Mouse (Mus musculus): ENCODE data around the gene Tsr3. TPM values are rescaled to one million over a fixed set of nuclear protein-coding genes. Genes with fewer than 3 reads are reported as not detected.

Tsr3 gene
- 29.1 and 29.9 TPM in 2 replicates for total RNA-seq (2017)

DNA sequence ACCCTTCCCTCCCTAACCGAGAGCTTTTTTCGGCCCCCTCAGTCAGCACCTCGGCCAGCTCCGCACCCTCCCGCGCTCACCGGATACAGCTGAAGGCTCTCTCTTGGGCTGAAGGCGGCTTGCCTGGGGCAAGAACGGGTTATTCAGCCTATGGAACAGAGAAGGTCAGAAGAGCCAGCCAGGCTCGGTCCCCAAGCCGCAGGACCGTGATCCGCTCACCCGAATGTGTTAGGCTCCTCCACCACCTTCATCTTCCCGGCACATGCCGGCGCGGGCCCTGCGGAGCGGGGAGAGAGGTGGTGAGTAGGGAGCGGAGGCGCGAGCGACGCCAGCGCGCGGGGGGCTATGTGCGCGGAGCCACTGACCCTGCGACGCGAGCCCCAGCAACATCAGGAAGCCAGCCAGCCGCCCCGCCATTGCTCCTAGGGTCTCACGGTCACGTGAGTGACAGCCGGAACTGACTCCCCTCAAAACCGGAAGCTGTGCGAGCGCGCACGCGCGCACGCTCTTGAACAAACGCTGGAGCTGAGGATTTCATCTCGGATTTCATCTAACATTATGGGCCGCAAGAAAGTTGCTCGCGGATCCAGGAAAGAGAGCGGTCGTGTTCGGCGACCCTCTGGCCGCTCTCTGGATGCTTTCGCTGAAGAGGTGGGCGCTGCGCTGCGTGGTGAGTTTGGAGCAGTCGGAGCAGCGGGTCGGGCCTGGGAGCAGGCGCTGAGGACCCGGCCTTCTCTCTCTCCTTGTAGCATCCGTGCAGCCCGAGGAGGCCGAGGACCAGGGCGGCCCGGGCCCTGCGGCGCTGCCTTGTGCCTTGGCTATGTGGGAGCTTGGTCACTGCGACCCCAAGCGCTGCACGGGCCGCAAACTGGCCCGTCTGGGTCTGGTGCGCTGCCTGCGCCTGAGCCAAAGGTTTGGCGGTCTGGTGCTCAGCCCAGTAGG is at the start of gene Tsr3, which contains the start of gene Gnptg:
Gene Tsr3 (plus strand): TSS at position 476 of the 942 bp plus-strand sequence.
Gene Gnptg (minus strand): TSS at position 430 of the 942 bp plus-strand sequence.
- peak; percentile 55 to 85 for ATAC-seq (replicated peaks in 1 of 2; ENCODE audit: insufficient read depth in 1 of 2, low FRiP score in 2 of 2, low TSS enrichment in 1 of 2, low read depth in 1 of 2, poor library complexity in 2 of 2, severe bottlenecking in 2 of 2)

DNA sequence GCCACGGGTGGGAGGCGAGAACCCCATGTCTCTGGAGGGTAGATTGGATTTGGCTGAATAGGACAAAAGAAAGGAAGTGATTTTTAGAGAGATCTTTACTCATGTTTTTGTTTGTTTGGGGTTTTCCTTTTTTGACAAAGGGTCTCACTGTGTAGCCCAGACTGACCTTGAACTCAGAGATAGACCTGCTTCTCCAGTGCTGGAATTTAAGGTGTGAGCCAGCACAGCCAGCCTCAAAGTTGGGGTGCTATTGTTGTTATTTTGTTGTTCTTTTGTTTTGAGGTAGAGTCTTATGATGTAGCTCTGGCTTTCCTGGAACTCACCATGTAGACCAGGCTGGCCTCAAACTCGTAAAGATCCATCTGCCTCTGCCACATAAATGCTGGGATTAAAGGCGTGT is 37.6 kb upstream of the Tsr3 start:
- no peak for ATAC-seq (replicated peaks in 1 of 2; ENCODE audit: insufficient read depth in 1 of 2, low FRiP score in 2 of 2, low TSS enrichment in 1 of 2, low read depth in 1 of 2, poor library complexity in 2 of 2, severe bottlenecking in 2 of 2)

DNA sequence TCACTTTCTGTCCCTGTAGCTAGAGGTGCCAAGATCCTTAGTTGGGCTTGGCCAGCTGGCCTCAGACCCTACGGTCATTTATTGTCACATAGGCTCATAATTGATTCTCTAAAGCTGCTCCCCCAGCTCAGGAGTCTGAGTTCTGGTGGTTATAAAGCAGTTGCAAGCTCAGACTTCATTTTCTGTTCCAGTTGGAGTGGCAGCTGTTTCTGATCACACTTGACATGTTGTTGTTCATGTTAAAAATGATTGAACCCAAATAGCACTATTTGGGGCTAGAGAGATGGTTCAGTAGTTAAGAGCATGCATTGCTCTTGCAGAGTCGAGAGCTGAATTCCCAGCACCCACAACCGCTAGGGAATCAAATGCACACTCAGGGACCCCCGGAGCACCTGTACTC is 30.0 kb upstream of the Tsr3 start:
- ATAC-seq (replicated peaks in 1 of 2; ENCODE audit: insufficient read depth in 1 of 2, low FRiP score in 2 of 2, low TSS enrichment in 1 of 2, low read depth in 1 of 2, poor library complexity in 2 of 2, severe bottlenecking in 2 of 2): no peak

DNA sequence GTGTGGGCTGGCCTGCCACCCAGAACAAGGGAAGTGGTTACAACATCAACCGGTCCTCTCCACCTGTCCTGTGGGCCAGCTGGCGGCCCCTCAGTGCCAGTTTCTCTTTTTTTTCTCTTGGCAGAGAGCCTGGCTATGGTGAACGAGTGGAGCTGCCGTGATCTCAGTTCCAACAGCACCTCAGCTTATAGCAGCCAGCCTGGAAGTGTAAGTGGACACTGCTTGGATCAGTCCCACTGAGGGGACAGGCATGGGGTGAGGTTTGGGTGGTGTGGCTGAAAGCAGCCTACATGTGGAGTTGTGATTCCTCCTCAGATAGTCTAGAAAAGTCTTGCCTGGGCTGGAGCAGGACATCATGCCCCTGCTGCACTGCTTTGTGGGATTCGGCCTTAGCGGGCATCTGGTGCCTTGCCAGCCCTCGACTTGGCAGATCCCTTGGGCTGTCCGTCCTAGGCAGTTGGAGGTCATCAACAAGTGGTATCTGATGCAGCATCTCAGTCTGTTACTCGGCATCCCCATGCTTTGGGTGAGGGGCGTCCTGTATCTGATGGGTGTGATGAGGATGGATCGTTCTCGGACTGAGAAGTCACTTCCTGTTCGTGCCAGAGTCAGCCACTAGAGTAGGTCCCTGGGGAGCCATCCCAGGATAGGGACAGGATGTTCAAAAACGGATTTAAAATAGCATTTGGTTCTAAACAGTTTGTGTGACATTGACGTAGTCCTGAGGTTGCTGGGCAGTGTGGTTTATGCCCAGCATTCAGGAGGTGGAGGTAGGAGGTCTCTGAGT is 29.1 kb upstream of the Tsr3 start:
- ATAC-seq (replicated peaks in 1 of 2; ENCODE audit: insufficient read depth in 1 of 2, low FRiP score in 2 of 2, low TSS enrichment in 1 of 2, low read depth in 1 of 2, poor library complexity in 2 of 2, severe bottlenecking in 2 of 2): peak; percentile 76 to 78

DNA sequence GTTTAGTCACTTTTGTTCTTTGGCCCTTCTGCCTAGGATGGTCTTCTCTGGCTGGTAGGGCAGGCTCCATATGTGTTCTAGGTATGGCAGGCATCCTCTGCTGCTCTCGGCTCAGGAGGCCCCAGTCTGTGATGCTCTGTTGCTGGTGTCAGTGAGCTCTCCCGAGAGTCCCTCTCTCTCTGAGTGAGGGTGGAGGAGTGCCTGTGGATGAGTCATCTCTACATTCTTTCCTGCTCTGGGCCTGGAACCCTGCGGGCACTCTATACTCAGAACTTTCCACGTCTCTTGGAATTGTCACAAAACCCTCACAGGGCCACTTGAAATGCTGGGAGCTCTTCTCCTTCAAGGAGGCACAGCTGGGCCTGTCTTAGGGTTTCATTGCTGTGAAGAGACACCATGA is 28.3 kb upstream of the Tsr3 start:
- ATAC-seq (replicated peaks in 1 of 2; ENCODE audit: insufficient read depth in 1 of 2, low FRiP score in 2 of 2, low TSS enrichment in 1 of 2, low read depth in 1 of 2, poor library complexity in 2 of 2, severe bottlenecking in 2 of 2): no peak

DNA sequence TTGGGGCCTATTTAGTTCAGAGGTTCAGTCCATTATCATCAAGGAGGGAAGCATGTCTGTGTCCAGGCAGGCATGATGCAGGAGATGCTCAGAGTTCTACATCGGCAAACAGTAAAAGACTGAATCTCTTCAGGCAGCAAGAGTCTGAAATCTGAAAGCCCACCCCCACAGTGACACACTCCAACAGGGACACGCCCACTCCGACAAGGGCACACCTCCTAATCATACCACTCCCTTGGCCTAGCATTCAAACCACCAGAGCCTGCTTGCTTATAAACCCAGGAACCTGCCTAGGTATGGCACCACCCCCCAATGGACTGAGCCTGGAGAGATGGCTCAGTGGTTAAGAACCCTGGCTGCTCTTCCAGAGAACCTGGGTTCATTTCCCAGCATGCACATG is 24.5 kb upstream of the Tsr3 start:
- ATAC-seq (replicated peaks in 1 of 2; ENCODE audit: insufficient read depth in 1 of 2, low FRiP score in 2 of 2, low TSS enrichment in 1 of 2, low read depth in 1 of 2, poor library complexity in 2 of 2, severe bottlenecking in 2 of 2): no peak

DNA sequence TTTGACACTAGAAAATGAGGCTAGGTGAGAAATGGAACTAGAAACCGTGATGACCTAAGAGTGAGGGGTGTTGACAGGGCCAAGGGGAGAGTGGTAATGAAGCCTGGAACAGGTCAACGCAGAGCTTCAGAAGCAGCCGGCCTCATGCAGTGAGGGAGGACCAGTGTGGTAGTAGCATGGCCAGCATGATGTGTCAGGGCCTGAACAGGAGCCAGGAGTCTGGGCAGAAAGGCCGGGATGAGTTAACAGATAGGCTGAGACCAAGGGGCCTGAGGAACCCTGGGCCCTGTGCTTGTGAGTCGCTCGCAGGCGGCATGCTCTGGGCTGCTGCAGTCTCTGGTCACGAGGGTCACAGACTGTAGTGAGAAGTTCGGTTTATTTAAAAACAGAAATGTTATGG is 21.0 kb upstream of the Tsr3 start:
- no peak for ATAC-seq (replicated peaks in 1 of 2; ENCODE audit: insufficient read depth in 1 of 2, low FRiP score in 2 of 2, low TSS enrichment in 1 of 2, low read depth in 1 of 2, poor library complexity in 2 of 2, severe bottlenecking in 2 of 2)

DNA sequence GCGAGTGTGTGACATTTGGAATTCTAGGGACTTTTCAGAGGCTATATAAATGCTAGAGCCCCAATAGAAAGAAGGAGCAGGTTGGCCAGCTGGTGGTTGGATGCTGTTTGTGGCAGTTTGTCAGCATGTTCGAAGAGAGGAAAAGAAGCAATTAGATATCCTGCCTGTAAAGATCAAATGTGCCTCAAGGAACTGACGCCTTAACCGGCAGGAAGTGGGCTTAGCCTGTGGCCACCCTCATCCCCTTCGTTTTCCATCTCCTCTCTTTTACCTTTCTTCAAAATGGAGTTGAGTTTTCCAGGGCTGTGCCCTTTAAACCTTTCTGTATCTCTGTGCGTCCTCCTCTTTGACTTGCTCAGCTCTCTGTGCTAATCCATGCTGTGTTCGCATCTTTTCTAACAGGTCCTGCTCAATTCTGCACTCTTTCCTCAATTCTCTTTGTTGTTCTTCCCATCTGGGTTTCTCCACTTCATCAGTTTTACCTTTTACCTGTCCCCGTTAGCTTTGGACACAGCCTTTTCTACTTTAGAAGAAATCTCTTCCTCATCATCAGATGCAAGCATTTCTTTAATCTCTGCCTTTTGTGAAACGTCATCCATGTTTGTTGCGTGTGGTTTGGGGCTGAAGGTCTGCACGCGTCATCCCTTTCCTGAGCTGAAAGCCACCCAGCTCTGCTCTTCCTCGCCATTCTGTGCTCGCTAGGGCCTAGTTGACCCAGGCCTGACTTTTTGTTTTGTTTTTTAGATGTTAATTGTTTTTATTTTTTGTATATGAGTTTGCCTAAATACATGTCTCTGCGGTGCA is 20.3 kb upstream of the Tsr3 start:
- no peak for ATAC-seq (replicated peaks in 1 of 2; ENCODE audit: insufficient read depth in 1 of 2, low FRiP score in 2 of 2, low TSS enrichment in 1 of 2, low read depth in 1 of 2, poor library complexity in 2 of 2, severe bottlenecking in 2 of 2)

DNA sequence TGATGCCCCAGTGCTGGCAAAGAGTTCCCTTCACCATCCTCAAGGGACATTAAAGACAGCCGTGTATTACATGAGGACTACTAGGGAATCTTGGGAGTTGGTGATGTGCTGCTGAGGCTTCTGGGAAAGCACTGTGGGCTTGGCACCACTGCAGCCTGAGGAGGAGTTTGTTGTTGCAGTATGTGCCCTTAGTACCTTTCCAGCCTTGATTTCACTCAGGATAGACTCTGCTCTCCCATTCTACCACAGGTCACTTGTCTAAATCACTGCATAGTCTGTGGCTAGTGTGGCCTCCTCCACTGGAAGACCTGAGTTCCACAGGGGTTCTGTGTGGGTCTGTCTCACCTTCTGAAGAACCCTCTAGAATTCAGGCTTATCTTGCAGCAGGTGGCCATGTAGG is 19.2 kb upstream of the Tsr3 start:
- no peak for ATAC-seq (replicated peaks in 1 of 2; ENCODE audit: insufficient read depth in 1 of 2, low FRiP score in 2 of 2, low TSS enrichment in 1 of 2, low read depth in 1 of 2, poor library complexity in 2 of 2, severe bottlenecking in 2 of 2)

DNA sequence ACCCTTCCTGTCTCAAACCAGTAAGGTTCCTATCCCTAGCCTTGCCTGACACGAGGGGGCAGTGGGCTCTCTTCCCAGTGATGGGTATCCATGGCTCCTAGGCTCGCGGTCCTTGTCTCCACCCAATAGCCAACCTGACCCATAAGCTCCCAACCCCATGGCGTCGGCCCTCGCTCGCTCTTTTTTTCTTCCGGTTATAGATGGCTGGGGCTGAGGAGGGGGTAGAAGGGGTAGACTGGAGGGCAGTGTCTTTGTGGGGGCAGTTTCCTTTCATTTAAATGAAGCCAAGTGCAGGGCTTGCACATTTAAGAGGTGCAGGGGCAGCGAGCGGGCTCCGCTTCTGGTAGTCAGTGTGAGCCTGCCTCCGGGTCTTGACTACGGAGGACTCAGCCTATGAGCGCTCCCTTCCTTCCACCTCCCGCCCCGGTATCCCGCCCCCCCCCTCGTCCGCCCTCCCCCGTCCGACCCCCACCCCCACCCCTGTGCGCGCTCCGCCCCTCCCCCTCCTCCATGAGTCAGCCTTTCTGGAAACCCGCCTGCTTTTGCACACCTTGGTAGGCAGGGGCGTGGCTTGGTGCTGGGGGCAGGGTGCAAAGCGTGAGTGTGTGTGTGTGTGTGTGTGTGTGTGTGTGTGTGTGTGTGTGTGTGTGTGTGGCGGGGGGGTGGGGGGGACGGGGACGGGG is 18.0 kb upstream of the Tsr3 start:
- peak; percentile 8 to 41; a peak in 2 of 4 replicates for ATAC-seq (replicated peaks in 1 of 2; ENCODE audit: insufficient read depth in 1 of 2, low FRiP score in 2 of 2, low TSS enrichment in 1 of 2, low read depth in 1 of 2, poor library complexity in 2 of 2, severe bottlenecking in 2 of 2)

DNA sequence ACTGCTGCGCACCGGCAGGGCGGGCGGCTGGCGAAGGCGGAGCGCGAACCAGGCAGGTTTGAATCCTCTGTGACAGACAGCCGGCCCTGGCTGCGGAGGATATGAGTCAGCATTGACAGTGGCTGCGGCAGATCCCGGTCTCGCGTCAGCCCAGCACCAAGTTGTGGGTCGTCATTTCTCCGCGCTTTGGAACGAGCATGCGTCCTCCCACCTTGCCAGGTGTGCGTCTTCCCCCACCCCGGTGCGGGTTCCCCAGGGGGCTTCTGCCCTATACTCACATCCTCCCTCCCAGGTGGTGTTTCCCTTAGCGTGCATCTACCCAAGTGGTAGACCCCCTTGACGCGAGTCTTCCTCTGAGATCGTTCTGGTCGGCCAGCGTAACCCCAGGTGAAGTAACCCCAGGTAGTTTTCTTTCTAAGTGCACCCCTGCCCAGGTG is 17.4 kb upstream of the Tsr3 start:
- ATAC-seq (replicated peaks in 1 of 2; ENCODE audit: insufficient read depth in 1 of 2, low FRiP score in 2 of 2, low TSS enrichment in 1 of 2, low read depth in 1 of 2, poor library complexity in 2 of 2, severe bottlenecking in 2 of 2): peak; percentile 76 to 91

DNA sequence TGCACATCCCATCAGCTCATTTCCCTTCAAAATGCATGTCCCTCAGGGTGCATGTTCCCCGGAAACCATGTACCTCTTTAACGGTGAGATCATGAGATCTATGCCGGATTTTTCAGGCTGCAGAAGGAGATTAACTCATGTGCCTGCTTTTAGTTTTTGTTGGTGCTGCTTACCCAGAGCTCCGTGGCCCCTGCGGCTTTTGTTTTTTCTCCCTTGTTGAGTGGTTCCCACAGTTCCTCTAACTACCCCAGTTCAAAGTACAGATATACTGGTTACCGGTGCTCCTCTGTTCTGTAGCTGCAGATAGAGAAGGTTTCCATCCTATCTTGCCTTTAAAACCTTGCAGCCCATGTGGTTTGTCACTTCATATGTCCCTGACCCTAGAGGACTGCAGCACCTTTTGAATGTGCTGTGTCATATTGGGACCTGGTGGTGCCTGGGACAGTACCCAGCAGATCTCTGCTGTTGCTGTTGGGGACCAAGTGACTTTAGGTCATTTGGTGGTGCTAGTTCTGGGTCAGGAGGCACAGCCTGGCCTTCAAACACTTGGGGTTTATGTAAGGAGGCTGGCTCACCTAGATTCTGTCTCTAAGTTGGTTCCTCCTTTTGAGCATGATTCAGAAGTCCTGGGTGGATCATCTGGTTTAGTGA is 16.9 kb upstream of the Tsr3 start:
- ATAC-seq (replicated peaks in 1 of 2; ENCODE audit: insufficient read depth in 1 of 2, low FRiP score in 2 of 2, low TSS enrichment in 1 of 2, low read depth in 1 of 2, poor library complexity in 2 of 2, severe bottlenecking in 2 of 2): 0 out of 4 replicates have a peak, but pooled peaks of 1 of the 2 experiments have one; percentile 10

DNA sequence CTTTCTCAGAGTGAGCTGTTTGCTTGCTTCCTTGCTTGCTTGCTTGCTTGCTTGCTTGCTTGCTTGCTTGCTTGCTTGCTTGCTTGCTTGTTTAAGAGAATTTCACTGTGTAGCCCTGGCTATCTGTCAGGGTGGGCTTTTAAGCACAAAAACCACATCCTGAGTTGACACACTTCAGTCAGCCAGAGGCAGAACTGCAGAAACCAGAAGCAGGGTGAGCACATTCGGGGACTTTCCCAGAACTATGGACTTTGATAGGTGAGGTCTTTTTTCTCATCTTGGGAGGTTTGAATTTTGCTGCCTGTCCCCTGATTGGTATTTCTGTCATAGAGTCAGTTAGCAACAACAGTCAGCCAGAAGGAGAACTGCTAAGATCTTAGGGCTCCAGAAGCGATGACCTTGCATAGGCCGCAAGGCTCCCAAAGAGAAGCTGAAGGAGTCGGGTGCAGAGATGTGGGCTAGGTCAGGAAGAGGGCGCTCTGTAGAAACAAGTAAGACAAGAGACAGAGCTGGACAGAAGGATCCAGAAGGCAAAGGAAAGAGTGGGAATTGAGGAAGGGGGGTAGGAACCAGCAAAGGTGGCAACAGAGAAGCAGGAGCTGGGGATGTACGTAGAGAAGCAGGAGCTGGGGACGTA is 15.3 kb upstream of the Tsr3 start:
- no peak for ATAC-seq (replicated peaks in 1 of 2; ENCODE audit: insufficient read depth in 1 of 2, low FRiP score in 2 of 2, low TSS enrichment in 1 of 2, low read depth in 1 of 2, poor library complexity in 2 of 2, severe bottlenecking in 2 of 2)

DNA sequence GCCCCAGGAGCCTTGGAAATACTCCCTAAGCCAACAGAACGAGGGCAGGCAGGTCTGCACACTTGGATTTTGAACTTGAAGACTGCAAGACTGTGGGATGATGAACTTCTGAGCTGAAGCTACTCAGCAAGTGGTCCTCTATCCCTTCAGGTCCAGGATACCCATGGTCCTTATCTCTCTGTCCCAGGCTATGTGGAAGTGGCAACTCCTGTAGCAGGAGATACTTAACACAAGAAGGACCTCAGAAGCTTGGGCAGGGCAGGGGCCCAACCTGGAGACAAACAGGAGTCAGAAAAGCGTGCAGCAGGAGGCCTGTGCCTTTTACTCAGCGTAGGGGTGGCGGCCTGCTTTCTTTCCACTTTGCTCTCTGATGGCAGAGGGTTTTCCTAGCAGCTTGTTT is 14.3 kb upstream of the Tsr3 start:
- no peak for ATAC-seq (replicated peaks in 1 of 2; ENCODE audit: insufficient read depth in 1 of 2, low FRiP score in 2 of 2, low TSS enrichment in 1 of 2, low read depth in 1 of 2, poor library complexity in 2 of 2, severe bottlenecking in 2 of 2)

DNA sequence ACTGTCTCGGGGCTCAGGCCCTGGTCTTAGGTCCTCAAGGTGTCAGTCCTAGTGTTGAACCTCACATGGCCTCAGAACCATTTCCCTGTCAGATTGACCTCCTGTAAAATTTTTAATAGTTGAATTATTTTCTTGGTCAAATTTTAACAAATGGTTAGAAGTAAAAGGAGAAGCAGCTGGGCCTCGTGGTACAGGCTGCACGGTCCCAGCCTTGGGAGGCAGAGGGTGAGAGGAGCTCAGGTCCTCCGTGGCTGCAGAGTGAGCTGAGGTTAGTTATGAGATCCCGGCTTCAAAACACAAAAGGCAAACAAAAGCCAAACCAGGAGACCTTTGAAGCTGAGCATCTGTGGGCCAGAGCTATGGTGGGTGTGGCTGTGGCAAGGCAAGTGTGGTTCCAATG is 12.0 kb upstream of the Tsr3 start:
- ATAC-seq (replicated peaks in 1 of 2; ENCODE audit: insufficient read depth in 1 of 2, low FRiP score in 2 of 2, low TSS enrichment in 1 of 2, low read depth in 1 of 2, poor library complexity in 2 of 2, severe bottlenecking in 2 of 2): no peak

DNA sequence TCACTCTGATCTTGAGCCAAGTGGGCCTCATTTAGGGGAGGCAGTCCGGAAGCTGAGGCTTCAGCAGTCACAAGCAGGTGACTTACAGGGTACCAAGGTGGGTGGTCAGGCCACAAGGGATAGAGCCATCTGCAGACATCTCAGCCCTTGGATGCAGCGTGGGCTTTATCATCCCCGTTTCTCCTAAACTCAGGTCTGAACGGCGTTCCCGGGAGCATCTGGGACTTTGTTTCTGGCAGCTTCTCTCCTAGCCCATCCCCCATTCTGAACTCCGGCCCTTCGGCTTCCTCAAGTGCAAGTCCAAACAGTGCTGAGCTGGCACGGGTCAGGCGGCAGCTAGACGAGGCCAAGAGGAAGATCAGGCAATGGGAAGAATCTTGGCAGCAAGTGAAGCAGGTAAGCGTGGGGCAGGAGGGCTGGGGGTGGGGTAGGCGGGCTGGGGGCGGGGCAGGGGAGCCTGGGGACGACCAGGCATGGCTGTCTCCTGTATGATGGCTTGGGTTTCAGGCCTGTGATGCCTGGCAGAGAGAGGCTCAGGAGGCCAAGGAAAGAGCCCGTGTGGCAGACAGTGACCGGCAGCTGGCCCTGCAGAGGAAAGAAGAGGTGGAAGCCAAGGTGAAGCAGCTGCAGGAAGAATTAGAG is 9.8 kb upstream of the Tsr3 start:
- ATAC-seq (replicated peaks in 1 of 2; ENCODE audit: insufficient read depth in 1 of 2, low FRiP score in 2 of 2, low TSS enrichment in 1 of 2, low read depth in 1 of 2, poor library complexity in 2 of 2, severe bottlenecking in 2 of 2): peak; percentile 43 to 54; a peak in 1 of 4 replicates

All from hematopoietic stem cell, adult 5-6 weeks (primary cell).